ENCODE assay signal across 8 mouse cellular contexts in the genomic region with DNA sequence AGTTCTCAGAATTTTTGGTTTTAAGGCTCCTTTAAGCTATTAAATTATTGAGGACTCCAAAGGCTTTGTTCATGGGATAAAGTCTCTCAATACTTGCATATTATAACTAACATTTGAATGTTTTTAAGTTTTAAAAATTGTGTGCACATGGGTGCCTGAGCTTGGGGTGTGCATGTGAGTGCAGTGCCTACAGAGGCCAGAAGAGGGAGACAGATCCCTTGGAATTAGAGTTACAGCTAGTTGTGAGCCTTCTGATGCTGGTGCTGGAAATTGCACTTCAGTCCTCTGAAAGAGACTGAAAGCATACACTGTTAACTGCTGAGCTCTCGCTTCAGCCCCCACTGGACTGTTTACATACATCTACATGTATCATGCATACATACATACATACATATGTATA.
A peak's percentile ranks its signal among the peaks of the same experiment; 100 is the strongest.
DNase-seq lines count a peak whose midpoint lies in the region; ATAC-seq and TF ChIP-seq lines count a peak whose summit lies in the region.

No protein-coding gene starts in this region.

- WGBS in liver, adult 2 months: 100% methylated on average over 1 of the region's 1 CpGs
- 84% methylated on average over 1 of the region's 1 CpGs for WGBS in liver, embryonic 12.5 days (ENCODE audit: insufficient replicate concordance)
- 79% methylated on average over 1 of the region's 1 CpGs for WGBS in bone marrow, adult 2 months
- WGBS in liver, postnatal 0 days (ENCODE audit: insufficient replicate concordance): 78% methylated on average over 1 of the region's 1 CpGs

- 0 out of 2 replicates have a peak, but pooled peaks cover 3% of the 10 kb centered on the region for H3K27me3 ChIP-seq in liver, adult 2 months (ENCODE audit: control insufficient read depth, insufficient read depth, low read length)
- no peaks in the 10 kb centered on the region; the same call in 1 of the 2 replicates for H3K27me3 ChIP-seq in liver, embryonic 12.5 days (replicated peaks)
- H3K27me3 ChIP-seq in liver, postnatal 0 days (ENCODE audit: insufficient read depth, low read length): no peaks in the 10 kb centered on the region

- ATAC-seq in liver, embryonic 12.5 days: no peak
- no peak for ATAC-seq in liver, postnatal 0 days

- H3K36me3 ChIP-seq in liver, adult 2 months (ENCODE audit: control insufficient read depth, insufficient read depth, low read length): no peaks in the 10 kb centered on the region
- no peaks in the 10 kb centered on the region for H3K36me3 ChIP-seq in liver, embryonic 12.5 days
- H3K36me3 ChIP-seq in liver, postnatal 0 days (replicated peaks; ENCODE audit: insufficient read depth, low read length): no peaks in the 10 kb centered on the region

- H3K27ac ChIP-seq in liver, adult 2 months (replicated peaks; ENCODE audit: insufficient read depth, low read depth, low read length): no peak overlapping the region
- no peak overlapping the region for H3K27ac ChIP-seq in liver, embryonic 12.5 days
- no peak overlapping the region for H3K27ac ChIP-seq in bone marrow, adult 2 months (ENCODE audit: control insufficient read depth, insufficient read depth, low read depth, low read length, poor library complexity)
- H3K27ac ChIP-seq in liver, postnatal 0 days (ENCODE audit: low read depth): no peak overlapping the region

- peak; percentile 70 for TF ChIP-seq CTCF in liver, adult 2 months (IDR thresholded peaks at IDR 0.05; ENCODE audit: low read depth, low read length)
- TF ChIP-seq CTCF in bone marrow, adult 2 months (IDR thresholded peaks at IDR 0.05; ENCODE audit: control insufficient read depth, insufficient read depth, low read length): peak; percentile 70
- peak; percentile 73 for TF ChIP-seq CTCF in liver, postnatal 0 days (IDR thresholded peaks at IDR 0.05; ENCODE audit: low read depth)

- H3K4me1 ChIP-seq in liver, adult 2 months (ENCODE audit: control insufficient read depth, insufficient read depth, low read length): no peaks in the 10 kb centered on the region
- peaks cover 18% of the 10 kb centered on the region for H3K4me1 ChIP-seq in liver, embryonic 12.5 days
- no peaks in the 10 kb centered on the region; the same call in 1 of the 2 replicates for H3K4me1 ChIP-seq in bone marrow, adult 2 months (ENCODE audit: control insufficient read depth, insufficient read depth, low read length)
- peaks cover 5% of the 10 kb centered on the region for H3K4me1 ChIP-seq in liver, postnatal 0 days (ENCODE audit: insufficient read depth)

- TF ChIP-seq EP300 in liver, postnatal 0 days (IDR thresholded peaks at IDR 0.05; ENCODE audit: low read depth): no peak

- no peak for TF ChIP-seq POLR2A in liver, adult 2 months (IDR thresholded peaks at IDR 0.05; ENCODE audit: extremely low read depth, insufficient read depth, low read length)
- no peak for TF ChIP-seq POLR2A in bone marrow, adult 2 months (IDR thresholded peaks at IDR 0.05; ENCODE audit: borderline replicate concordance, control insufficient read depth, low read depth, low read length)

- no peak overlapping the region for H3K9ac ChIP-seq in liver, adult 2 months (ENCODE audit: low read depth, low read length)
- H3K9ac ChIP-seq in liver, embryonic 12.5 days: no peak overlapping the region
- no peak overlapping the region for H3K9ac ChIP-seq in liver, postnatal 0 days (replicated peaks)

- no peaks in the 10 kb centered on the region for H3K79me2 ChIP-seq in liver, adult 2 months (ENCODE audit: control insufficient read depth, insufficient read depth, low read length)

- no peak overlapping the region for H3K4me3 ChIP-seq in liver, adult 2 months (ENCODE audit: insufficient read depth, low read depth, low read length)
- H3K4me3 ChIP-seq in liver, embryonic 12.5 days: no peak overlapping the region
- no peak overlapping the region for H3K4me3 ChIP-seq in bone marrow, adult 2 months (replicated peaks; ENCODE audit: control insufficient read depth, low read depth, low read length)
- no peak overlapping the region for H3K4me3 ChIP-seq in liver, postnatal 0 days (ENCODE audit: low read depth, low read length)

- no peak overlapping the region for H3K4me2 ChIP-seq in liver, embryonic 12.5 days
- no peak overlapping the region for H3K4me2 ChIP-seq in liver, postnatal 0 days (ENCODE audit: low read depth, low read length)

- H3K9me3 ChIP-seq in liver, embryonic 12.5 days (replicated peaks): no peaks in the 10 kb centered on the region
- no peaks in the 10 kb centered on the region; the same call in 1 of the 2 replicates for H3K9me3 ChIP-seq in liver, postnatal 0 days (ENCODE audit: low read length)

- DNase-seq in adrenal gland, adult 18-20 months (ENCODE audit: low spot score in 2 of 2): peak; percentile 34 to 41
- DNase-seq in adrenal gland, adult 8-10 months: no peak
- peak; percentile 2 for DNase-seq in liver, adult 2 months (ENCODE audit: extremely low read depth, low read depth, low spot score)
- peak; percentile 37 for DNase-seq in liver, postnatal 0 days
- DNase-seq in thymus, postnatal 36 days: peak; percentile 46 to 65
- DNase-seq in right cerebral cortex, postnatal 4 days: no peak

Comparison
In these comparisons a context has a peak if more than half of its experiments do, and no peak if none do; other contexts are left out.
1. DNase-seq: peak in adrenal gland, adult 18-20 months (2 of 2), liver, adult 2 months (single experiment), liver, postnatal 0 days (single experiment) and thymus, postnatal 36 days (2 of 2); none in adrenal gland, adult 8-10 months (single experiment) and right cerebral cortex, postnatal 4 days (single experiment).
2. Peak in every context shown above with its lines, with median percentiles within 50 percentile points of each other: CTCF ChIP-seq.